Mouse (Mus musculus) heart, adult 11 months (tissue): ENCODE measurements around the gene Zrsr1.

Experiments
- DNase-seq: peaks from one replicate; pipeline ENCODE4 v3.0.0; 2022

Zrsr1 gene

GRCm38 (mm10) chr11:22971835-22972709, at the start of gene Zrsr1:
TSS of gene Zrsr1 (plus strand) at chr11:22972005.
- peak; percentile 98 for DNase-seq

DNA sequence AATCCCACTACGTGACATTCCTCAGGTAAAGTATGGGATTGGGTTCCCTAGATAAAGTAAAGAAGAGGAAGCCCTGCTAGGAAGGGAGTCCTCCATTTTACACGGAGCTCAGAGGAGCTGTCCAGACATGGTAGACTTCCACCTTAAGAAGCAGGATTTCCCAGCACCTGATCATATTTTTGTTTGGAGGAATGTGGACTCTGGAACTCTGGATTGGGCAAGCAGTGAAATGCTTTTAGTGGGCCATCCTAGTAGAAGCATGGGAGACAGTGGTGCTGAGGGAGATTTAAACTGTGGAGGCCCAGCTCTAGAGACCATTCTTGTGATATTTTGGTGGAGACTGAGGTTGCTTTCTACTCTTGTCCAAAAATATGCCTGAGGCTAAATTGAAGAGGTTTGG, 49.3 kb upstream of the Zrsr1 start:
- peak; percentile 23 for DNase-seq

DNA sequence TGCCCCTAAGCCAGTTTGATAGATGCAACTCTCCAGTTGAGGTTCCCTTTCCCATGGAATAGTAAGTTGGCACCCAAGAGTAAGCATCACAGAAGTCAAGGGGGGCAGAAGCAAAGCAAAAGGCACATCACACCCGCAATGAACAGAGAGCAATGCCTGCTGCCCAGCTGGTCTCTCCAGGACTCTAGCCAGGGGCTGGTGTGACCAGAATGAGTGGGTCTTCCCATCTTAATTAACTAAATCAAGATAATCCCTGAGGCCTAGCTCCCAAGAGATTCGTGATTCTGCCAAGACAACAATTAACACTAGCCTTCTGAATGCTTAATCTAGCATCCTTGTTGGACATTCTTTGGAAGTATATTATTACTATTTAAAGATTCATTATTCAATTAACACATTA, 48.2 kb upstream of the Zrsr1 start:
- peak; percentile 23 for DNase-seq

- DNase-seq: peak; percentile 78
Observed at GRCm38 (mm10) chr11:22928586-22929169, 43.1 kb upstream of the Zrsr1 start.

- DNase-seq: peak; percentile 77
Observed at GRCm38 (mm10) chr11:22930129-22930528, 41.7 kb upstream of the Zrsr1 start.

DNA sequence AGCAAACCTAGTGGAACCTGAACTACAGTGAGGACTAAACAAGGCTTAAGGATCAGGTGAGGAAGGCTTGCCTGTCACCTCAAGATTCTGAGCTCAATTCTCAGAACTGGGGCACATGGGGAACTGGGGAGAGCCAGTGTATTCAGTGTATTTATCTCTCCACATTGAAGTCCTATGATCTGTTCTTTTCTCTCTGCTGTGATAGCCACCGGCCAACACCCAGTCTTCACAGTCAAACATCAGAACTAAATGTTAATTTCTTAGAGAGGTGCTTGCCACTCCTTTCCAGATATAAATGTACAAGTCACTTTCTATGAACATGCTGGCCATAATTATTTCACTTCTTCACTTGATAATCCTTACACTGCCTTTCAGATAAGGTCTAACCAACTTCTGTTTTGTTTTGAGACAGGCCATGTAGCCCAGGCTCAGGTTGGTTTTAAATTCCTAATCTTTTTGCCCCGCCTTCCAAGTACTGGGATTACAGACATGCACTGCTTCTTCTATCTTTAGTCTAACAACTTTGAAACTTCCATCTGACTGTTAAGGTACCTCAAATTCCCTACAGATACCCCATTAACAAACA, 40.4 kb upstream of the Zrsr1 start:
- DNase-seq: peak; percentile 66

DNA sequence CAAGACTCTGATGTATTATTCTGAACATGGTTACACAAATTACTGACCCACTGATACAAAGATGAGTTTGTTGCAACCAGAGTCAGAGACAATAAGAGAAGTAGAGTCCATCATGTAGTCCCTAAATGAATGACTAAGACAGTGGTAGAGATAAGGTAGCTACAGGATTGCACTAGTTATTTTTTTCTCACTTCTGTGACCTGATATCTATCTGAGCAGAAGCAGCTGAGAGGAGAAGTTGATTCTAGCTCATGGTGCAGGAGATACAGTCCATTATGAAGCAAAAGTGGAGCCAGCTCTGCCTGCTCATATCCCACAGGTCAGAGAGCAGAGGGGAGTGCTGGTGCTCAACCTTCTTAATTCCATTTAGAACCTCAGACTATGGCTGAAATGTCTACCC, 39.6 kb upstream of the Zrsr1 start:
- DNase-seq: peak; percentile 23

DNA sequence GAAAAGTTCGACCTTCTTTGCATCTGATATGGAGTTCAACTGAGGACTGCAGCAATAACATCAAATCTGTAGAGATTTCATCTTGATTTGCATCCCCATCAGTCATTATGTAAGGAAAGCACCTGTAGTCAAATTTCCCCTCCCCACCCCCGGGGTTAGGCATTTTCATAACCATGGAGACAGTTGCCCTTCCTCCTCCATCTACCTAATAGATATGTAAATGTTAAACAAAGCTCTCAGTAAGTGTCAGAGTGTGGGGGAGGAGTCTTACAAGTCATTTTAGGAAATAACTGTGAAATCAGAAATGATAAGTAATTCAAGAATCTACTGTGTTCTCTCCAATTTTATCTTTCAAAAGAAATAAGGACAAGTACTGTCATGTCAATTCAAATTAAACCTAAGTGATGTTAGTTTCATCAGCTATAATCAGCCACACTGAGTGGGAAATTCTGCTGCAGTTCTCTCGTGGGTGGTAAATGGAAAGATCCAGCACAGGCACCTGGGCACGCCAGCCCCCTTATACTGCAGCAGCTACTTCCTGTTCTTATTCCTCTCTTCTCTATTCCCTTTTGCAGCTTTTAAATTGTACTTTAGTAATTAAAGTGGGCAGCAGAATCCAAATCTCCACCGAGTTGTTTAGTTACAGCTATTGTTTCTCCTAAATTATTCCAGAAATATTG, 35.2 kb upstream of the Zrsr1 start:
- DNase-seq: peak; percentile 66

GRCm38 (mm10) chr11:22937716-22938316, 34.0 kb upstream of the Zrsr1 start:
- peak; percentile 70 for DNase-seq

- peak; percentile 79 for DNase-seq
Observed at GRCm38 (mm10) chr11:22938983-22939382, 32.8 kb upstream of the Zrsr1 start.

GRCm38 (mm10) chr11:22949101-22949500, 22.7 kb upstream of the Zrsr1 start:
- DNase-seq: peak; percentile 88

DNA sequence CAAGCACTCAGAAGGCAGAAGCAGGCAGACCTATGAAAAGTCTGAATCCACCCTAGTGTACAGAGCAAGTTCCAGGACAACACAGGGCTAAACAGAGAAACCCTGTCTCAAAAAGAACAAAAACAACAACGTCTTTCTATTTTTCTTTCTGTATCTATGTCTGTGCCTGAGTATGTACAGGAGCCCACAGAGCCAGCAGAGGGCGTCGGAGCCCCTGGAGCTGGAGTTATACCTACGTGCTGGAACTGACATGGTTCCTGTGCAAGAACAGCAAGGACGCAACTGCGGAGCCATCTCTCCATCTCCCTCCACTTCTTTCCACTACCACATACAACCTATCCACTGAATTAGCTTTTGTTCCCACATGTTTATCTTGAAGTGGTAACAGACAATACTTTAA, 21.7 kb upstream of the Zrsr1 start:
- peak; percentile 34 for DNase-seq

DNA sequence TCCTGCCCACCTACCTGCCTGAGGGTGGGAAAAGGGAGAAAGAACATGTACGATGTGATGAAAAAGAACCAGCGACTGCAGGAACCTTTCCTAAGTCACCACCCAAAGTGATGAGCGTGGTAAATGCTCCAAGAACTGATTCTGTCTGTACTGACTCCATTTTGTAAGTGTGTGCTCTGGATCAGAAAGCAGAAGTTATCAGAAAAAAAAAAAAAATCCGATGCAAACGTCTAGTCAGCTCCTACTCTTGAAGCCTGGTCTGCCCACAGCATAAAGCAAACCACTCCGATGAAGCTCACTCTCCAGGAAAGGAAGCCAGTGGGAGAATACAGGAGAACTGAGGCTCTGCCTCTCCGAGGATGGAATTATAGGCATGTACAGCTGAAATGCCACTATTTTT, 19.1 kb upstream of the Zrsr1 start:
- peak; percentile 75 for DNase-seq

- DNase-seq: peak; percentile 88
Observed at GRCm38 (mm10) chr11:22956346-22956745, 15.5 kb upstream of the Zrsr1 start.

DNA sequence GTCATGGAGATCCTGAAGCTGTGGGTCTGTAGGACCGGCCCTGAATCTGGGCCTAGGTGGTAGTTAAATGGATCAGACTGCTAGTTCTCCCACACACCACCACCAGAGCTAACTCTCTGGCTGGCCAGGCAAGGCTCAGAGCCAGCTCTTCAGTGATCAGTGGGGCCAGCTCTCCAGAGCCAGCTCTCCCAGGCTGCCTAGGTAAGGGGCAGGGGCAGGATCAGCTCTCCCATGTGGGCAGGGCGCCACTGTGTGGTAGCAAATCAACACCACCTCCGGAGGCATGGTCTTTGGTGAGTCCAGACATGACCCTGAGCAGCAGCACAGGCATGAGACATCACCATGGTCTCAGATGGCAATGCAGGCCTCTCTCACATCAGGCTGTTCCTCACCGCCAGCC, 15.0 kb upstream of the Zrsr1 start:
- DNase-seq: peak; percentile 96

DNA sequence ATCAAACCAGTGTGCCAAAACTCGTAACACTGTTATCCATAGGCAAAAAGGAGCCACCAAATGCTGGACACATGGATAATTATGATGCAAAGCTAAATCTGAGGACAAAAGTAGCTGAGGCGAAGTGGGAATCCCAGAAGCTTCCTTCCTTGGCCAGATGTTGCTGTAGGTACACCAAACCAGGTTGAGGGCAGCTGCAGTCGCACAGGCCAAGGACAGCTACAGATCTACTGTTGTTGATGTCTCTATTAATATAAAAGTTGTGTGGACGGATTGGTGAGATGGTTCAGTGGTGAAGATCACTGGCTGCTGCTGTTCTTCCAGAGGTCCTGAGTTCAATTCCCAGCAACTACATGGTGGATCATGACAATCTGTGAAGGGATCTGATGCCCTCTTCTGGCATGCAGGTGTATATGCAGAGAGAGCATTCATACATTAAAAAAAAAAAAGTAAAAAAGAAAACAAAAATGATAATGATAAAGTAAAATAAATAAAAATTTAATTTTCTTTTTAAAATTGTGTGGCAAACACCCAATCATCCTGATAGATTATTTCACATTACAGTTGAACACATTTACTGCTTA, 13.9 kb upstream of the Zrsr1 start:
- DNase-seq: peak; percentile 51

- DNase-seq: peak; percentile 81
Observed at GRCm38 (mm10) chr11:22962101-22962500, 9.7 kb upstream of the Zrsr1 start.

DNA sequence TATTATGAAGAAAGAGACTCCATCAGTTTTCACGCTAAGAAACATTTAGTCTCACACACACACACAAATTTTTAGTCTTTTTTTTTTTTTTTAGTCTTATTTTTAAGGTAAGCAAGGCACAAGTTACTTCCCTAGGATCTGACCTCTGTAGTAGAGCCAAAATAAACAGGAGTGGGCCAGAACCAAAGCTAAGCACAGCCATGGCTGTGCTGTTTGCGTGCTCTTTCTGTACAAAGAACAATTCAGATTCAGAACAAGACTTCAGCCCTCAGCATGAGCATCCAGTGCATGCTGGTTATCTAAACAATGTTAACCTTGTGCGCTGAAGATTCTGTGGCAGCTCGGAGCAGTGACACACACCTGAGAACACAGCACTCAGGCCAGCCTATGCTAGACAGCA, 7.4 kb upstream of the Zrsr1 start:
- DNase-seq: peak; percentile 64

DNA sequence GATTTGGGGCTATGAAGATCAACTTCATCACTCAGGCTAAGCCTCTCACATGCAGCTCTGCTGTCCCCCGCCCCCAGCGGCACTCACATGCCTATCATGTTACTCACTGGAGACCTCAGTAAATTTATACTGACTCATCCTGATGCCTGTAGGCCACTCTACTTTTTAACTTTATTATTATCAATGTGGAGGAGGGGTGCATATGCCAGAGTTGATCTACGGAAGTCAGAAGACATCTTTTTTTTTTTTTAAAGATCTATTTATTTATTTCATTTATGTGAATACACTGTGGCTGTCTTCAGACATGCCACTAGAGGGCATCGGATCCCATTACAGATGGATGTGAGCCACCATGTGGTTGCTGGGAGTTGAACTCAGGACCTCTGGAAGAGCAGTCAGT, 6.3 kb upstream of the Zrsr1 start:
- DNase-seq: peak; percentile 87

DNA sequence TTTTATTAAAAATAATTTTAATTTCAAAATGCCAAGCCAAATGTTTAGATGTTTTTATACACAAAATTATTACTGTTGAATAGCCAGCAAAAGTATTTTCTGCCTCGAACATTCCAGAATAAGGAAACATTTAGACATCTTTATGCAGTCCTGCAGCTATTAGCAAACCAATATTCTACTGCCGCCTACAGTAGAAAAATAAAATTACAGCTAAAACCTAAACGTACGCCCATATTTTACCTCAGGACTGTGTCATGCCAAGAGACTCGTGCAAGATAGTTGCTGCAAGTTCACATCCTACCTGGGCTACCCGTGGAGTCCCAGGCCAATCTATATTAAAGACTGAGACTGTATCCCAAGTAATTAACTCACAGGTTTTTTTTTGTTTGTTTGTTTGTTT, 2.3 kb upstream of the Zrsr1 start:
- DNase-seq: no peak

DNA sequence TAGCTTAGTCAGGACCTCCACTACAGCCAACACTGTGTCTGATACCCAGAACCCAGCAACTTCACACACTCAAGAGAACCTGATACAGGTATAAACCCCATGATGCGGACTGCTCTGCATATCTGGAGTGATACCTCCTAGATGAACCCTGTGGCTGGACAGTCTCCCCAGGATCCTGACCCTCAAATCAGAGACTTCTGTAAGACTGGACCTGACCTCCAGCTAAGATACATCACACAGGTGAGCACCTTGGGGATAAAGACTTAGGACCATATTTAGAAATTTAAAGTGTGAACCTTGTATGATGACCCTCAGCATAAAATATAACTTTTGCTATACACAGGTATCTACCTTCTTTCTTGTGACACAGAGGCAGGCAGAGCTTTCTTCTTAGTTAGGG, 1.3 kb upstream of the Zrsr1 start:
- DNase-seq: peak; percentile 64

GRCm38 (mm10) chr11:22972746-22973526, 1.1 kb downstream of the Zrsr1 start:
- peak; percentile 99 for DNase-seq
